Mouse (Mus musculus): ENCODE results near the gene Nin. TPM values are rescaled to one million over a fixed set of nuclear protein-coding genes. Genes with fewer than 3 reads are reported as not detected.

Gene Nin
- total RNA-seq, 2 experiments from 2014 or later: 20.8 to 25.2 TPM

DNA sequence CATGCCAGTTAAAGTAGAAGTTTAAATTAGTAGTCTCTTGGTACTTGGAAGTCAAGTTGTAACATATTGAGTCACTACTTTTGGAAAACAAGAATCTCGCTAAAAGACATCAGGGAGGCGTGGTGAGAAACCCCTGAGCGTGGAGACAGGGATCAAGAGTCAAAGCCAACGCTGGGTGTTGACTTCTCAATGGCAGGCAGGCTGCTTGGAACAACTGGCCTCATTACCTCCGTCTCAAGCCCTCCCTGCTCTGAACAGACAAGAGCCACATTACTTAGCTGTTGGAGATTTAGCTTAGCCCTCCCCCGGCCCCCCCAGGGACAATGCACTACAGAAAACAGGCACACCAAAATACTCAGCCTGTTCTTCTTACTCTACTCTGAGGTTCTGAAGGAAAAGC is 72.5 kb downstream of the Nin start:
- intact Hi-C loops (cut with DNase I): no loop called here
- no peak for DNase-seq

DNA sequence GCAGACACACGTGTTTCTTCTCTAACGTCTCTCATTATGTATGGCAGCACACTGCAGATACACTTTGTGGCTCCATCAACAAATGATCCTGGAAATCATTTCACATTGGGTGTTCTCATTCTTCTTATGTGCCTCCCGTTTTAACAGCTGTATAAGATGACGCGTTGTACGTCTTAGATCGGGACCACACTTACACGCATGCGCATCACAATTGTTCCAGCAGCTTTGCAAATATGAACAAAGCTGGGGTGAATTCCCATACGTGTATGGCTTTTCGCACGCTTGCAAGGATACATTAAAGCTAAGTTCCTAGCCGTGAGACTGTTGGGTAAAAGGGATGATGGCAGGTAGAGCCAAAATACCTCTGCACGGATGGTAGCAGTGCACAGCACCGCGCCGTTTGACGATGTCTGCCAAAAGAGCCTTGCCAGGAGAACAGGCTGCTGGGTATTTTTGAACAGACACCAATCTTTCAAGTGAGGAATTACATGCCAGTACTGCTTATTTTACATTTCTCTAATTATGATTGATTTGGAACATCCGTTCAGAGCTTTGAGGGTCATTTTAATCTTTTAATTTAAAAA is 76.7 kb downstream of the Nin start:
- no peak for DNase-seq
- intact Hi-C loops (cut with DNase I): no loop called here

DNA sequence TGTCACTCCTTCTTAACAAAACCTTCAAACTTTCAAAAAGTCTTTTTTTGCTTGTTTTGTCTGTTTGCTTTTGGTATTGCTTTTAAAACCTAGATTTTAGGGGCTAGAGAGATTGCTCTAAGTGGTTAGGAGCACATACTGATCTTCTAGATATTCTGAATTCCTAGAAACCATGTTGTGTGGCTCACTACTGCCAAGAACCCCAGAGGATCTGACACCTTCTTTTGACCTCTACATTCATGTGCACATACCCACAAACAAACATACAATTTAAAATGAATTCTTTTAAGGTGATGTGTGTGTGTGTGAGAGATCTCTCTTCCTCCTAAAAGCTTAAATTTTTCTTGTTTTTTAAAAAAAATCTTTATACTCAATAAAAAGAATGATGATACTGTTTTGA is 87.3 kb downstream of the Nin start:
- DNase-seq: no peak
- intact Hi-C loops (cut with DNase I): no loop called here

DNA sequence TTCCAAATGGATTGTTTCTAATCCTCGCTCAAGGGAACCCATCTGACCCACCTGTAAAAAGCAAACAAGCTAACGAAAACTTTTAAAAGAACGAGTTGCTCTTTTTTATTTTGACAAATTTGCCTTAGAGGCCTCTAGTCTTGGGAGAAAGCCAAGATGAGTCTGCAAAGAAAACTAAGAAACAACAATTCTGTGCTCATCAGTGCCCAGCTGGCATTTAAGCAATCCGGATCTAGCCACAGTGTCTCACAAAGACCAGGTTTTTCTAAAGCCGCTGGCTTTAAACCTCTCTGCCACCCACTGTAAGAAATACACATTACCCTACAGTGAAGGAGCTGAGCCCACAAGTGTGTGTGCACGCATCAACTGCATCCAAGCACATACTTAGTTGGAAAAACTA is 88.1 kb downstream of the Nin start:
- no peak for DNase-seq
- intact Hi-C loops (cut with DNase I): no loop called here

DNA sequence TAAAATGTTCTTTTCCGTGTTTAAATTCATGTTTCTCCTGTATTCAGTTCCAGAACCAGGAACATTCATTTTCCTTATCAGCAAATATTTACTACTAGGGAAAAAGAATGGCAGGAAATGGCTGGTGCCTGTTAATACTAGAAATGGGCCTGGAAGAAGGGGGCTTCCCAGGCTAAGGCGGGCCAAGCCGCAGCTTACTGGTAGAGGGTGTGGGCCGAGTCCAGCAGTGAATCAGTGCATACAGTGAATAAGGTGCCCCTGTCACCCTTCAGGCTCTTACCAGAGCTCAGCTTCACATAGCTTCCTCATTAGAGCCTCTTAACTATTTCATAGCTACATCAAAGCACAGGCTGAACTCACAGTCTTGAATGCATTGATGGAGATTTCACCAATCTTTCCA is 89.9 kb downstream of the Nin start:
- intact Hi-C loops (cut with DNase I): no loop called here
- DNase-seq: no peak

DNA sequence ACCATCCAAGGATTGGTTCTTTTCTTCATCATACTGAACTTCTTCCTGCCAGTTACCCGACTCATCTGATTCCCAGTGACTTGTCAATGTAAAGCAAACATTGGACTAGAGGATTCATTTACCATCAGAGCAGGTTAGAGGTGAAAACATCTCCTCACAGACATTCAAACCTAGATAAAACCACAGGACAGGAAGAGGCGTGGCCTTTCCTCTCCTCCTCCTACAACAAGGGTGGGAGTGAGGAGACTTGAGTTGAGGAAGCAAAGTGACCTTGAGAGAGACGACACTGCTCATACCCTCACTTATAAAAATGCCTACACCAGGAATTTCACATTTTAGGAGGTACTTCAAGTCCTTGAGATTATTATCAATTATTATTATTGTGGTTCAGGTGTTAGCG is 95.4 kb downstream of the Nin start:
- intact Hi-C loops (cut with DNase I): loop anchor here (5.0 kb wide), 1 partner anchor 56 kb away; no protein-coding TSS in a partner anchor
- no peak for DNase-seq

DNA sequence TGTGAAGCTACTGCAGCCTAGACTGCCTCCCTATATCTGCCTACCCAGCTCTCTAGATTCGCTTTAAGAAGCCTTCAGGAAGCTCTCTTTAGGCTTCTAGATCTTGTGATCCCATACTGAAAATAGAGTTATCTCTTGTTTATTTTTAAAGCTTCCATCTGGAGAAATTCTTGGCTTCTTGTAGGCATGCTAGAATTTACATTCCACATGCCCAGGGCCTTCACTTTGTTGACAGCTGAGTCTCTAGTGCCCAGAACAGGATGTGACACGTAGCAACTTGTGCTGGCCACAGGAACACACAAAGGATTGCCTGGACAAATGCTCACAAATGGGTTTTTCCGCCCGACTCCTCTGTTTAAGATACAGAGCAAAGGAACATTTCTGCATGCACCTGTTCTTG is 97.6 kb downstream of the Nin start:
- DNase-seq: no peak
- intact Hi-C loops (cut with DNase I): loop anchor here (5.0 kb wide), 1 partner anchor 54 kb away; no protein-coding TSS in a partner anchor

DNA sequence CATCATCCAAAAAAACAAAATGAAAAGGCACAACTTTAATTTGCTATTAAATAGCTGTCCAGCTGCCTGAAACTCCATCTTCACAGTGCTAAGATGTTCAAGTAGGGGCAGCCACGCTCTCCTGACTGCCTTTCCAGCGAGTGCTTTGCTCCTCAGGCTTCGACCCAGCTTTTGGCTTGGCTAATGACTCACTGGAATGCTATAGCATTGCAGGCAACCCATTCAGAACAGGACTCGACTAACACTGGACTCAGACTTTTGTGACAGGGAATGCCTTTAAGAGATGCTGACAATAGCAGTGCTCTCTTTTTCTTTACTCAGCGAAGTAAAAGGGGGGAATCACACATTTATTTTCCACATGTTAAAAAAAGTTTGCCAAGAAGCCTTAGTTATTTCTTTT is 101.8 kb downstream of the Nin start:
- intact Hi-C loops (cut with DNase I): no loop called here
- no peak for DNase-seq

DNA sequence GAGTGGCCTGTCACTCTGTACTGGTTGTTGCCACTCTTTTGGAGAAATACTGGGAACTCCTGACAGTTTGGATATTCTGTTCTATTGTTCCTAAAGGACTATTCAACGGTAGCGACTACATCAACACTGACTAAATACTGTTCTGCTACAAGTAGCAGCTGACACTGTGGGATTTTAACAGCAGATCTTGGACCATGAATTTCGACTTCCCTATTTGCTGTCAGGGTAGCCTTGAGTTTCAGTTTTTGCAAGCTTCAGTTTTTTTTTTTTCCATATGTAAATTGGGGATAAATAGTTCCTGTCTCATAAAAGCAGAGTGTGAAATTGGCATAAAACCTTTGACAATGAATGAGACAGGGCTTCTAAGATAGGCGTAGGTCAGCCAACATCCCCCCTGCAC is 103.2 kb downstream of the Nin start:
- intact Hi-C loops (cut with DNase I): no loop called here
- DNase-seq: no peak

DNA sequence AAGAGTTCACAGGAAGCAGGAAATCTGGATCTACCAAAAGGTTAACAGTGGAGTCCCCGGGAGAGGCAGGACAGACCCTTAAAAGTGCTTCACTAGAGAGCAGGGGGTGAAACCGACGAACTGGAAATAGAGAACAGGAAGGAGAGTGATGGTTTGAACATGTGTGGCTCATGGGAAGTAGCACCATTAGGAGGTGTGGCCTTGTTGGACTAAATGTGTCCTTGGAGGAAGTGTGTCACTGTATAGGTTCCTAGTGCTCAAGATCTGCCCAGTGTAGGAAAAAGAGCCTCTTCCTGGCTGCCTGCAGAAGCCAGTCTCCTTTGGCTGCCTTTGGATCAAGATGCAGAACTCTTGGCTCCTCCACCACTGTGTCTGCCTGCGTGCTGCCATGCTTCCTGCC is 108.4 kb downstream of the Nin start:
- intact Hi-C loops (cut with DNase I): no loop called here

DNA sequence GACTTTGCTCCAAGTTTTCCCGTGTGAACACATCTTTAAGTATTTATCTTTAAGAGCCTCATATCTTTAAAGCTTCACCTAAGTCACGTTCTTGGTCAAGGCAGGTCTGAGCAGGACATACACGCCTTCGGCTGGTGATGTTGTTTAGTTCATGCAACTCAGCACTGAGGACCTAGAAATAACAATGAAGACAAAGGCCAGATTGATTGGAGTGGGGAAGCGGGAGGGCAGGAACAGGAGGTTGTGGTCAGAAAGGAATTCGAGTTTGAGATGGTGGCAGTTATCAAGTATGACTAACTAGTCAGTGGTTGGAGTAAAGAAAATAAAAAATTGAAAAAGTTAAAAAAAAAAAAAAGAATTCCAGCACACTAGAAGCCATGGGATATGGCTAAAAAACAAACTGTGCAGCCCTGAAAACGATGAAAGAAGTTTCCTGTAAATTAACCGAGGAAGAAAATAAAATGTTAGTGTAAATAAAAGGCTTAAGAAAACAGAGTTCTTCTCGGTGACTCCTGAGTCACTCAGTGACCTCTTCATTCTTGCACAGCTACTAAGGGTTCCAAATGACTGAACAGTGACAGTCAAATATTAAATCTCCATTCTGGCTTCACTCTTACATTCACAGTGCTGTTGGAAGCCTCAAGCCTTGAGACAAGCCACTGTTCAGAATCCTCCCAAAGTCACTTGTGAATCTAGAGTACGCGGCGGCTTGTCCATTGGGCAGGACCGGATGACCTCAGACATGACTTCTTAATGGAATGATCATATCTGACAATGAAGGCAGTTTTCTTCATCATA is 115.1 kb downstream of the Nin start:
- intact Hi-C loops (cut with DNase I): no loop called here
- DNase-seq: no peak

More for the DNA sequence above, 108.4 kb downstream of the Nin start:
- DNase-seq: no peak

DNA sequence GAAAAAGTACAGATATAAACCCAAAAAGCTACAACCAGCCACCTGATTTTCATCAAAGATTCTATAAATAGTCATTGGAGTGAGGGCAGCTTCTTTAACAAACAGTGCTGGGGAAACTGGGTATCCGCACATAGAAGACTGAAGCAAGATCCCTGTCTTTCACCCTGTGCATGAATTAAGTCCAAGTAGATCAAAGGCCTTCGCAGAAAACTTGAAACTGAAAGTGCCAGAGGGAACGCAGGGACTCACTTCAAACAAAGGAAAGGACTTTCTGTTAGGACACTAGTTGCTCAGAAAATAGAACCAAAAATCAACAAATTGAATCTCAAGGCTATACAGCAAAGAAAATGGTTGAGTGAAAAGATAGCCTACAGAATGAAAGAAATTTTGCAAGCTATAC is 118.1 kb downstream of the Nin start:
- DNase-seq: no peak
- intact Hi-C loops (cut with DNase I): no loop called here

DNA sequence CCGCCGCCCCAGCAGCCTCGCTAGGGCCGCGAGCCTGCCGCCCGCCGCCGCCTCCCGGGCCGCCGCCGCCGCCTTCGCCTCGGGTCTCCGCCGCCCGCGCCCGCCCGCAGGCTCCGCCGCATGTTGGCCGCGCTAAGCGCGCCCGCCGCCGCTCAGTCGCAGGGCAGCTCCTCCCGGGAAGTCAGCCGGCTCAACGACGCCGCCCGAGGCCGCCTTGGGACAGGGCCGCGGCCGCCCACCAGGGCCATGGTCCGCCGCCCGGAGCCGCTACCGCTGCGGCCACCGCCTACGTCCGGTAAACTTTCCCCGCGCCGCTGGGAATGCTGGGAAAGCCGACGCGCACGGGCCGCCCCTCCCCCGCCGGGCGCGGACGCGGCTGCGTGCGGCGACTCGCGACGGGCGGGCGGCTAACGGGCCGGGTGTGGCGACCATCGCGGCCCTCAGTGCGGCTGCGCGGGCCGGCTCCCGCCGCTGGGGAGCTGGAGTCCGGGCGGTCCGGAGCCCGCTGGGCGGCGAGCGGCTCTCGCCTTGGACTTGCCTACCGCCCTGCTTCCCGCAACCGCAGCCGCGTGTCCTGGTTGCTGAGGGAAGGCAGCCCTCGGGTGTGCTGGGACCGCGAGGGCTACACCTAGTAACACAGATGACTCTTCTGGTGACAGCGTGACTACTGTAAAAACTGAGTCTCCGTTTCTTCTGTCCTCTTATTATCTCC is 126.6 kb downstream of the Nin start, which contains the start of gene Sav1:
Sav1 (minus strand) TSS at position 217 of the 712 bp plus-strand sequence.
- intact Hi-C loops (cut with DNase I): loop anchor here (10.0 kb wide), 1 partner anchor 158 kb away; no protein-coding TSS in a partner anchor
- peak; percentile 87 to 89 for DNase-seq

DNA sequence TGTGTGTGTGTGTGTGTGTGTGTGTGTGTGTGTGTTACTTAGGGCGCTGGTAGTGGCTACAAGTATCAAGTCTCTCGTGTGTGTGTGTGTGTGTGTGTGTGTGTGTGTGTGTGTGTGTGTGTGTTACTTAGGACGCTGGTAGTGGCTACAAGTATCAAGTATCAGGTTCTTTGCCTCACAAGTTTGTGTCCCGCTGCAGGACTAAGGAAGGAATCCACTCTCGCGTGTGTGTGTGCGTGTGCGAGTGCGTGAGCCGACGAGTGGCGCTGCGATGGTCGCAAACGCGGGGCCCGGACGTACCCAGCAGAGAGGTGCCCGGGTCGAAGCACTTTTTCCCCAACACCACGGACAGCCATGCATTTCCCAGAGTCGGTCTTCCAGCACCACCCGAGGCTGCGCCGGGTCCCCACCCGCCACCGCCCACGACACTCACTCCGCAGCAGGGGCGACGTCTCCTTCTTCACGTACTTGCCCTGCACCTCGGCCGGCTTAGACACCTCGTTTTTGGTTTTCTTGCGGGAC is 127.2 kb downstream of the Nin start:
- intact Hi-C loops (cut with DNase I): loop anchor here (10.0 kb wide), 1 partner anchor 158 kb away; no protein-coding TSS in a partner anchor
- DNase-seq: peak in 1 of 2 experiments; percentile 49

DNA sequence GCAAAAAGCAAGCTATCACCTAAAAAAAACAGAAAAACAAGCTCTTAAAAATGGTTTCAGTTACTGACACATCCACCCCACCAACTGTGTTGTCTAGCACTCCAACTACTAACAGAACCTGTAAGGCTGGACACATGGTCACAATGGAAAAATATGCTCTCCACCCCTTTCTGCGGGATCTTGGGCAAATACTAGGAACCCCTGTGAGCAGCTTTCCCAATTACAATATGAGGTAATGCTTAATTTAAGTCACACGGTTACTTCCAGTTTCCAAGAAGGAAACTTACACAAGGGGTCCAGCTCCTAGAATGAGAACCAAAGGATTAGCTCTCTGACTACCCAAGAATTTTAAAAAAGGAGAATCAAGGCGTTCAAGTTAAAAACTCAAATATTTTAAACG is 128.0 kb downstream of the Nin start:
- DNase-seq: no peak

DNA sequence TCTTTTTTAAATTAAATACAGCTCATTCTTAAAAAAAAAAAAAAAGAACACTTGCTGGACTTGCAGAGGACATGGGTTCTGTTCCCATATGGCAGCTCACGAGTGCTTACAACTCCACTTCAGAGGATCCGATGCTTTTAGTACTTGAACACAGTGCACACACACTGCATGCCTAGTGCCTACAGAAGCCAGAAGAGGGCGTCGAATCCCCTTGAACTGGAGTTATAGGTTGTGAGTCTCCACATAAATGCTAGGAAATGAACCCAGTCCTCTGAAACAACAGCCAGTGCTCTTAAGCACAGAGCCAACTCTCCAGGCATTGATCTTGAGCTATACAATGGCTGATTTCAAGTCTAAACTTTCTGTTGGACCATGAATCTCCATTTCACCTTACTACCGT is 130.6 kb downstream of the Nin start:
- no peak for DNase-seq
- intact Hi-C loops (cut with DNase I): loop anchor here (10.0 kb wide), 1 partner anchor 162 kb away; no protein-coding TSS in a partner anchor

More for the DNA sequence above, 128.0 kb downstream of the Nin start:
- intact Hi-C loops (cut with DNase I): loop anchor here (10.0 kb wide), 1 partner anchor 159 kb away; no protein-coding TSS in a partner anchor

DNA sequence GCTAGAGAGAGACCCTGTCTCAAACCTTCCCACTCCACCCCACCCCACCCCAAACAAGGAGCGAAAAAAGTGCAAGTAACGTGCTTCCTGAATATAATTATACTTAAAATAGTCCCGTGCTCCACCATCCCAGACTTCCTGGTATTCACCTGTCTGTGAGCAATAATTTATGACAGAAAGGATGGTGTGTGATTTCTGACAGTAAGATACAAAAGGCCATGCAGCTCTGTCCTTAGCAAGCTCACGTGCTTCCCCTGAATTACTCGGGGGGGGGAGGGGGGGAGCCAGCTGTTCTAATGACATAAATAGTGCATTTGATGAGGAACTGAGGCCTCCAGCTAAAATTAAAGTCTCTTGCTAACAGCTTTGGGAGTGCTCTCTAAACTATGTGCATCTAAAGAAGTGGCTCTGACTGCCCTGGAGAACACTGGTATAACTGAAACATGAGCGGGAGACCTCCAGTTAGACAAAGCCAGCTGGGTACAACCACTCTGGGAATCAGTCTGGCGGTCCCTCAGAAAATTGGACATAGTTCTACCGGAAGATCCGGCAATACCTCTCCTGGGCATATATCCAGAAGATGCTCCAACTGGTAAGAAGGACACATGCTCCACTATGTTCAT is 136.0 kb downstream of the Nin start:
- intact Hi-C loops (cut with DNase I): no loop called here

DNA sequence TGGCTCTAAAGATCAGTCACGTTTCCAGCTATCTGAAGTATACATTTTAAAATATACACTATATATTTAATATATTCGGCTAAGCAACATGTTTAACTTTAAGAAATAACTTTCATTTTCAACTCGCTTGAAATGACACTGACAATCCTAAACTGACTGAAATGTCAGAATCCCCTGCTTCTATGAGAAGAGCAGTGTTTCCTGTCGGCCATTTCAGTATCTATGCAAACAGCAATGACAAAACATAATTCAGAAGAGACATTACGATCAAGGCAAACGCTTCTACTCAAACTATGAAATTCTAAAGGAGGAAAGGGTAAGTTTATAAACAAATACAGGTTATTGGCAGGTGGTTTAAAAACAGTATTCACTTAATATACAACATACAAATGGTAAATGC is 136.8 kb downstream of the Nin start:
- DNase-seq: no peak
- intact Hi-C loops (cut with DNase I): no loop called here

More for the DNA sequence above, 136.0 kb downstream of the Nin start:
- no peak for DNase-seq

DNA sequence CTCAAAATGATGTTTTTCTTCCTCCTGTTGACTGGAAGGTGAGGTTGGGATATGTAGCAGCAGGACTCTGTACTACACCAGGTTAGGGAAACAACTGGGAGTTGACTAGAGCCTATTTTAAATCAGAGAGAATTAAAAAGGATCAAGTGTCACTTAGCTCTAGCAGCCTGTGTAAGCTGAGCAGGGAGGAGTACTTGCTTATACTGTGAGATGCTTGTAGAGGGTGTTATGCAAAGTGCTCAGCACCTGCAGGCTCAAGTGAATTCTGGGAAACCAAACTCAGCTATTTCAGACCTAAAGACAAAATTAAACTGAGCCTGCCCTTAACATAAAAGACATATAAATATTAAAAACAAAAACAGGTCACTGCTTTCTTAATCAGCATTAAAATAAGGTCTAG is 139.9 kb downstream of the Nin start:
- intact Hi-C loops (cut with DNase I): no loop called here
- DNase-seq: no peak

DNA sequence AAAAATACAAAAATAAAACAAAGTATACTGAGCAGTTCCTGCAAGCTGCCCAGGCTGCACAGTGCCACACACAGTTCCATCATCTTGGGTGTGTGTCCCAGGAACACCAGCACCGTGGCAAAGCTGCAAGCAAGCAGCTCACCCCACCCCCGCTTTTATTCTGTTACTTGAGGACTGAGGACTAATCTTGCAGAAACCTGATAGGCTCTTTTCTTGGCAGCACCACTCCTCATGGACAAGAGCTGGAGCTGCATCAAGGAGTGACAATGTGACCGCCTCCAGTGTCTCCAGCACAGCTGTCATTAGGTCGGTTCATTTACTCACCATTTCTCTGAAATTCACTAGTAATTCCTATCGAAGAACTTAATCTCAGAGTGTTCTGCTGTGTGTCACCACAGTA is 145.4 kb downstream of the Nin start:
- intact Hi-C loops (cut with DNase I): no loop called here
- peak in 1 of 2 experiments; percentile 31 for DNase-seq
